Mouse (Mus musculus): Measurements from ENCODE around the gene Fcf1. TPM values are rescaled to one million over a fixed set of nuclear protein-coding genes. Genes with fewer than 3 reads are reported as not detected.

Gene Fcf1
- polyA plus RNA-seq, 1 experiment from 2014 or later, result 80.3 TPM

GRCm38 (mm10) chr12:85009776-85010175 lies 39.1 kb downstream of the Fcf1 start:
- ATAC-seq (ENCODE audit: insufficient number of reproducible peaks, low FRiP score), result no peak
- H3K9me3 ChIP-seq (replicated peaks), result peaks cover 6% of the 10 kb centered on the region; the same call in 1 of the 2 replicates

DNA sequence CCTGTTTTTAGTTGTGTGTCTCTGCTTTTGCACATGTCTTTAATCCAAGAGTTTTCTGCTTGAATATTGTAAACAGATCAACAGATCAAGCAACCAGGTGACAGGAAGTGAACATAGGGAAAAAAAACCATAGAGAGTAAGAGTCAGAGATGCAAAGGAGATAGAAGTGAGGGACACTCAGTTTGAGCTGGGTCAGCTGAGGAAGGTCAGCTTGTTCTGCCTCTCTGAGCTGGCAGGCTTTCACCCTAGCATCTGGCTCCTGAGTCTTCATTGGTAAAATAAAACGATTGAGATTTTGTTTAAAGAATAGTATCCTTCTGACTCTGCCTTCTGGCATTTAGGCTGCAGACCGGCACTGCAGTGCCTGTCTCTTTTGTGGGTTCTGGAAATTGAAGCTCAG lies 39.8 kb downstream of the Fcf1 start:
- Histone ChIP-seq H3K36me3 (peaks cover 38% of the 10 kb centered on the region), H3K9me3 (replicated peaks) (peaks cover 6% of the 10 kb centered on the region; the same call in 1 of the 2 replicates), H3K4me3 (no peak overlapping the region), H3K9ac (no peak overlapping the region), H3K4me2 (no peak overlapping the region), H3K27ac (ENCODE audit: poor library complexity, severe bottlenecking) (no peak overlapping the region), H3K4me1 (replicated peaks) (peaks cover 3% of the 10 kb centered on the region; the same call in 1 of the 2 replicates), H3K27me3 (replicated peaks) (no peaks in the 10 kb centered on the region)
- WGBS, result 83% methylated on average over 2 of the region's 2 CpGs
- ATAC-seq (ENCODE audit: insufficient number of reproducible peaks, low FRiP score), result no peak

More at GRCm38 (mm10) chr12:85009776-85010175, 39.1 kb downstream of the Fcf1 start:
- Histone ChIP-seq H3K36me3 (peaks cover 38% of the 10 kb centered on the region), H3K27me3 (replicated peaks) (no peaks in the 10 kb centered on the region), H3K9ac (no peak overlapping the region), H3K27ac (ENCODE audit: poor library complexity, severe bottlenecking) (no peak overlapping the region), H3K4me1 (replicated peaks) (peaks cover 3% of the 10 kb centered on the region; the same call in 1 of the 2 replicates), H3K4me3 (no peak overlapping the region), H3K4me2 (no peak overlapping the region)
- WGBS, result 87% methylated on average over 1 of the region's 1 CpGs

GRCm38 (mm10) chr12:85012185-85012584 lies 41.5 kb downstream of the Fcf1 start:
- peaks cover 49% of the 10 kb centered on the region for H3K36me3 ChIP-seq

GRCm38 (mm10) chr12:85022071-85022470 lies 51.4 kb downstream of the Fcf1 start:
- Histone ChIP-seq H3K27me3 (replicated peaks) (no peaks in the 10 kb centered on the region), H3K4me3 (no peak overlapping the region), H3K9me3 (replicated peaks) (no peaks in the 10 kb centered on the region), H3K9ac (no peak overlapping the region), H3K36me3 (peaks cover 14% of the 10 kb centered on the region; the same call in 1 of the 2 replicates), H3K27ac (ENCODE audit: poor library complexity, severe bottlenecking) (no peak overlapping the region), H3K4me1 (replicated peaks) (no peaks in the 10 kb centered on the region), H3K4me2 (no peak overlapping the region)
- no peak for ATAC-seq (ENCODE audit: insufficient number of reproducible peaks, low FRiP score)
- 92% methylated on average over 1 of the region's 1 CpGs for WGBS

More at GRCm38 (mm10) chr12:85012185-85012584, 41.5 kb downstream of the Fcf1 start:
- no peaks in the 10 kb centered on the region for H3K27me3 ChIP-seq (replicated peaks)
- 69% methylated on average over 2 of the region's 2 CpGs for WGBS
- ATAC-seq (ENCODE audit: insufficient number of reproducible peaks, low FRiP score), result no peak
- no peak overlapping the region for H3K4me3 ChIP-seq
- H3K4me1 ChIP-seq (replicated peaks), result peaks cover 3% of the 10 kb centered on the region; the same call in 1 of the 2 replicates
- peaks cover 6% of the 10 kb centered on the region; the same call in 1 of the 2 replicates for H3K9me3 ChIP-seq (replicated peaks)
- H3K27ac ChIP-seq (ENCODE audit: poor library complexity, severe bottlenecking), result no peak overlapping the region
- no peak overlapping the region for H3K4me2 ChIP-seq
- no peak overlapping the region for H3K9ac ChIP-seq

DNA sequence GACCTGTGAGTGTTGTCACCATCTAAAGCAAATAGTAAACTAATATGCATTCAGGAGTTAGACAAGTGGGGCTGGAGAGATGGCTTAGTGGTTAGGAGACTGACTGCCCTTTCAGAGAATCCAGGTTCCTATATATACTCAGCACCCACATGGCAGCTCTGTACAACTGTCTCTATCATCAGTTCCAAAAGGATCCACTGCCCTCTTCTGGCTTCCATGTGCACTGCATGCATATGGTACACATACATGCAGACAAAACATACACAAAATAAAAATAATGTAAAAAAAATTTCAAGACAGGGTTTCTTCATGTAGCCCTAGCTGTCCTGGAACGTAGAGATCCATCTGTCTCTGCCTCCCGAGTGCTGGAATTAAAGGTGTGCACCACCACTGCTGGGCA lies 62.0 kb downstream of the Fcf1 start:
- Histone ChIP-seq H3K4me3 (no peak overlapping the region), H3K4me2 (no peak overlapping the region), H3K4me1 (replicated peaks) (no peaks in the 10 kb centered on the region), H3K27me3 (replicated peaks) (no peaks in the 10 kb centered on the region), H3K27ac (ENCODE audit: poor library complexity, severe bottlenecking) (no peak overlapping the region), H3K9ac (no peak overlapping the region), H3K36me3 (peaks cover 53% of the 10 kb centered on the region), H3K9me3 (replicated peaks) (0 out of 2 replicates have a peak, but pooled peaks cover 2% of the 10 kb centered on the region)
- ATAC-seq (ENCODE audit: insufficient number of reproducible peaks, low FRiP score), result no peak
- 93% methylated on average over 2 of the region's 2 CpGs for WGBS

Other genes starting within 250 kb of the Fcf1 start
- 55.0 and 56.5 TPM in 2 replicates for gene Npc2, start 197.7 kb upstream of the Fcf1 start, polyA plus RNA-seq (2016; fragmentation: Nextera tagmentation; extraction: Ambion mirVana)
- 127 and 137 TPM in 2 replicates for gene Isca2, start 197.6 kb upstream of the Fcf1 start, polyA plus RNA-seq (2016; fragmentation: Nextera tagmentation; extraction: Ambion mirVana)
- 0.50 and 0.68 TPM in 2 replicates for gene Ltbp2, start 94.4 kb upstream of the Fcf1 start, polyA plus RNA-seq (2016; fragmentation: Nextera tagmentation; extraction: Ambion mirVana)
- 14.4 and 15.4 TPM in 2 replicates for gene Arel1, start within 50 bp of the Fcf1 start, polyA plus RNA-seq (2016; fragmentation: Nextera tagmentation; extraction: Ambion mirVana)
- 21.1 and 24.3 TPM in 2 replicates for gene Ylpm1, start 25.4 kb downstream of the Fcf1 start, polyA plus RNA-seq (2016; fragmentation: Nextera tagmentation; extraction: Ambion mirVana)
- gene Prox2, start 139.9 kb downstream of the Fcf1 start, polyA plus RNA-seq (2016; fragmentation: Nextera tagmentation; extraction: Ambion mirVana), result 1.1 and 2.8 TPM in 2 replicates
- 197 and 203 TPM in 2 replicates for gene Dlst, start 139.9 kb downstream of the Fcf1 start, polyA plus RNA-seq (2016; fragmentation: Nextera tagmentation; extraction: Ambion mirVana)
- 1.2 and 1.6 TPM in 2 replicates for gene Rps6kl1, start 180.4 kb downstream of the Fcf1 start, polyA plus RNA-seq (2016; fragmentation: Nextera tagmentation; extraction: Ambion mirVana)
- 8.3 TPM in 2 replicates for gene Pgf, start 206.9 kb downstream of the Fcf1 start, polyA plus RNA-seq (2016; fragmentation: Nextera tagmentation; extraction: Ambion mirVana)
- 49.0 and 51.3 TPM in 2 replicates for gene Eif2b2, start 248.6 kb downstream of the Fcf1 start, polyA plus RNA-seq (2016; fragmentation: Nextera tagmentation; extraction: Ambion mirVana)

Data from heart, embryonic 12.5 days (tissue).